Mouse (Mus musculus) gastrocnemius, postnatal 14 days (tissue): ENCODE measurements around the gene Cadm2. TPM values are rescaled to one million over a fixed set of nuclear protein-coding genes. Genes with fewer than 3 reads are reported as not detected.

Source experiments
- DNase-seq: peaks from one replicate; pipeline ENCODE4 v3.0.0; 2021; ENCODE audit warnings: mixed read lengths
- intact Hi-C: fragments of 180-260 bp; cut with DNase I; formaldehyde crosslinking; loops from one replicate; pipeline ENCODE4 v1.15.1; 2025; ENCODE audit warnings: low total_unique reads
- total RNA-seq, 2 experiments: library from RNA; stranded (reverse); gene quantifications; 2 replicates each; pipeline ENCODE4 v1.2.3; 2021

Gene Cadm2
- total RNA-seq, 2 experiments from 2014 or later: 0.59 to 1.2 TPM

DNA sequence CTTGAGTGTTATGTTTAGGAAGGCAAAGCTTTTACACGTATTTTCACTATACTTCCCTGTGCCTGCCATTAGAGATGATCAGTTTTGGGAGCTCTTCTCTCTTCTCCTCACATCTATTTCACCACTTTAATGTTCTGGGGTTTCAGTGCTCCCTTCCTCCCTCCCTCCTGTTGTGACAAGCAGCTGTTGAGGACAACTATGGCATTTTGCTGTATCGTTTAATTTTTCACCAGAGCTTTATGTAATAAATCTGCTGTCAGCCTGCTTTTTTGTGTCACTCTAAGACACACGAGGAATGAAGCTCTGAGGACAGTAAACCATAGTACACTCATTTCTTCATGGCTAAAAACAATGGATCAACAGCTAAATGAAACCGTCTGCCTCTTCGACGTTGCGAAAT lies 633.8 kb downstream of the Cadm2 start:
- intact Hi-C loops: no loop called here
- no peak for DNase-seq

DNA sequence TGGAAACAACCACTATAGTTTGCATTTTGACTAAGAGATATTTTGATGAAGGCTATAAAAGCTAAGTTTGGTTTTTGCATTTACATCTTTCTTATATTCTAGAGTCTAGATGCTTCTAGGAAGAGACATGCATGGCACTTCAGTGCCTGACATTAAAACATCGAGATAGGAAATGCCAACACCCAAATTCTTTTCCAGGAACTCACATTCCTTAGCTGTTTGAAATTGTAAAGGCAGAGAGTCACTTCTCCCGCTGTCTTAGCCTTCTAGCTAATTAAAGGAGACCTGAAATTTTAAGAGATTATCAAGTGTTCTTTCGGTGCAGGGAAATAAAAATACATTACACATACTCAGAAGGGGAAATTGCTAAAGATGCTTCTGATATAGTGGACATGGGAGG lies 649.8 kb downstream of the Cadm2 start:
- intact Hi-C loops: no loop called here
- no peak for DNase-seq

DNA sequence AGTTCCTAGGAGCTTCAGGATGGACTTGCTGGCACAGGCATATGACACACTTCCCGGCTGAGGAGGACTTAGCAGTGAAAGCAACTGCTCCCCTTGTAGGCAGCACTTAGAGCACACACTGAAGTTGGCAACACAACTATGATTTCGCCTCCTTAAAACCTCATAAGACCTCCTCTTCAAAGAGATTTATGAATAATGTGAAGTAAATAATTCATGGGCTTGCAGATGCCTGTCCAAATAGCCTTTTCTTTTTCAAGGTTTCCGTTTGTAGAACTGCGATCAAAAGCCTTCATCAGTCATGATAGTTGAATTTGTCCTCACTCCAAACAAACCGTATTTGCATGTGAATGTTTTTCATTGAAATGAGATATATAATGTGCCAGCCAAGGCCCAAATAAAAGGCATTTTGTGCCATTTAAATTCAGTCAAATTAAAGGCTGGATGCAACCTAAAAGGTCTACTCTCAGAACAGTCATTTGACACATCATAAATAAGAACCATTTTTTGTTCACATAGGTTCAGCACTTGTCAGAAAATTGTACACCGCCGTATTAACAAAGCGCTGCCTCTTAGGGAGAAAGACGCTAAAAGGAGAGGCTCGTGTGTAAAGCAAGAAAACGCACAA lies 651.1 kb downstream of the Cadm2 start:
- intact Hi-C loops: no loop called here
- DNase-seq: no peak

DNA sequence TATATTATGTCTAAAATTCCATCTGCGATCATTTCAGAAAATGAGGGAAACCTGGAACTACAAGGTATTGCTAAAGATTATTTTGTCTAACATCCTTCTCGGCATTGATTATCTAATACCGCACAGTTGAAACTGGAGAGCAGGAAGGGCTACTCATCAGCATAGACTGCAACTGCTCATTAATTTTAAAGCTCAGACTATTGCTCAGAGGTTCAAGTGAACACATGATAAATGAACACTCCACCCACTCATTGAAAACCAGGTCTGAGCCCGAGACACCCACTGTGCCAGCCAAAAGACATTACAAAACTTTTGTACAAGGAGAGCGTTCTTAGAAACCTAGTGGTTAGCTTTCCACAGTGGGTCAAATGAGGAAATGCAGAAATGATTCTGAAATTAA lies 652.4 kb downstream of the Cadm2 start:
- intact Hi-C loops: no loop called here
- DNase-seq: no peak

DNA sequence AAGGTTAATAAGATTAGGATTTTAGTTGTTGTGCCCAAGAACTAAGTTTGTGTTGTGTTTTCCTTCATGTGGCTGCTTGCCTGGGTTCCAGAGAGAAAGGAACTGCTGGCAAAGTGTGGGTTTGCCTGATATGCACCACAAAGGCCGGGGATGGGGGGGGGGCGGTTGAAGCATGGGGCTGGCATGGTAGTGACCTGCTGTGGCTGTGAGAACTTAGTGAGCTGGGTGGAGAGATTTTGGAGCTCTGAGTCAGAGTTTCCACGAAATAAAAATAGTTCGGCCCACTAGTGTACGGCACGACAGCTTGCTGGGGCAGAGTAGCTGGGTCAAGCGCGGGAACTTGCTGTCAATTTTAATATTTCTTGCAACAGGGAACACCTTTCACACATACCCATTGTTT lies 653.0 kb downstream of the Cadm2 start:
- intact Hi-C loops: no loop called here
- no peak for DNase-seq

DNA sequence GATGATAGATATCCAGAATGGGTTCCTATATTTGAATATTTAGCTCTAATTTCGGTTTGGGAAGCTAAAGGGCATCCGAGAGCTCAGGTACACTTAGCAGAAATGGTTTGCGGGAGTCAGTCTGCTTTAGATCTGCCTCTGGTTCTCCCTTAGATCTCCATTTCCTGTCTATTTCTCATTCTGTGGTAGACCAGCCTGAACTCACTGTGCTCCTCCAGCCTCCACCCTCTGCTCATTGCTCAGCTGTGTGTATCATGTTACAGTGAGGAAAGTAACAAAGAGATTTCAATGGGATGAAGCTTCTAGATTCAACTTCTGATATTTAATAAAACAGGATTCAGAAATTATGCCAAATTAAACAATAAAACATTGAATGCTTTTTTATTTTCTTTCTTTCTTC lies 661.6 kb downstream of the Cadm2 start:
- no peak for DNase-seq
- intact Hi-C loops: no loop called here

DNA sequence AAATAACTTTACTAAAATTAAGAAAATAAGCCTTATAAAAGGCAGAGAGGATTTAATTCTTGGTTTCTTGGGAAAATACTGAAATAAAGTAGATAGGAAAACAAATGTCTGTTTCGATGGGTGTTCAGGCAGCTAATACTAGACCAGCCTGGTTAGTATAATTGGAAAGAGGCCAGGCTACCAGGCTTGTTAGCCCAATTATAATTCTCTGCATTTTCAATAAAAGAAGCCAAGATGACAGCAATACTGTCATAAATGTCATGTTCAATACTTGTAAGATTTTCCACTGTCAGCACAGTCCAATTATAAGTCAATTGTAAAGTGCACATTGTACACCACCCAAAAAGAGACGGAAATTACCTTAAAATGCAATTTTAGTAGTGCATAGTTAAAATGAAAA lies 664.8 kb downstream of the Cadm2 start:
- intact Hi-C loops: no loop called here
- DNase-seq: no peak

DNA sequence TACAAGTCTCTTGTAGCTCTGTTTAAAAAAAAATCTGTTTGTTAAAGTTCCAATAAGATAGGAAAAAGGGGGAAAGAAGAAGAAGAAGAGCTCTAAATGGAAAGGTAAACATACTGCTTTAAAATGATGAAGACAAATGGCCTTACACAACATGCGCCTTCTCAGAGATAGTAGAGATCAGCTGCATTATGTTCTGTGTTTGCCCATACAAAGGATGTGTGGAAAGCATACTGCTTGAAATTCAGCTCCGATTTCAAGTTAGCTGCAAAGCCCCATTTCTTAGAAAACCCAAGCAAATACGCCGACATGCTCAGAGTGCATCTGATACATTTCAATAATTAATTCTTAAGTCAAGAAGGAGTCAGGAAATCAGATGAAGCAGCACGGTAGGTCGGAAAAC lies 684.4 kb downstream of the Cadm2 start:
- no peak for DNase-seq
- intact Hi-C loops: no loop called here

DNA sequence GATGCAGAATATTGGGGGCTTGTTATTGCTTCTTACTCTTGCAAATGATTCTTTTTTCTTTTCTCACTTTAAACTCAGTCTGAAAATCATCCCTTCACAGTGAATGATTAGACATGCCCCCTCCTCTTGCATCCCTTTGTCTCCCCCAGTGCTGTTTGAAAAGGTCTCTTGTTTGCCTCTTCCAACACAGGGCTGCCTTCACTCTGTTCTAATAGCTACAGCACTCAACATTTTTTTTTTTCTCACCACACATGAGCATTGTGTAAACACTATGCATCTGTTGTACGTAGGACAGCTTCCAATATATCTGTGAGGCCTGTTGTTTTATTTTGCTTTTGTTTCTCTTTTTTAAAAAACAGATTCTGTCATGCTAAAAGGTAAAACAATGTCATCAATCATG lies 695.2 kb downstream of the Cadm2 start:
- intact Hi-C loops: no loop called here
- DNase-seq: no peak

DNA sequence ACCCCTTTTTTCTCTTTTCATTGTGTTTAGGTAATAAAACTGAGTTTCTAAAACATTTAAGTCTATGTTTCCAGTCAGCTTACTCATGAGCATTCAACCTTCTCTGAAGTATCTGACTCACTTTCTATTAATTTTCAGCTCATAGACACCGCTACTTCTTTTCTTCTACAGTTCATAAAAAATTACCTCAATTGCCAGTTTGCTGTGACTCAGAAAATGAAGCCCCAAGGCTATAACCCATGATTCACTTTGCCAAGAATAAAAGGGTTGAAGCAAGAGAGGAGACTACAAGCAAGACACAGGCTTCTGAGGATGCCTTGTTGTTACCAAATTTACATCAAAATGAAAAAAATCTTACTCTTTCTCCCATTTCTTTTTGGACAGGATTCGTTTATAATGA lies 698.0 kb downstream of the Cadm2 start:
- intact Hi-C loops: no loop called here

DNA sequence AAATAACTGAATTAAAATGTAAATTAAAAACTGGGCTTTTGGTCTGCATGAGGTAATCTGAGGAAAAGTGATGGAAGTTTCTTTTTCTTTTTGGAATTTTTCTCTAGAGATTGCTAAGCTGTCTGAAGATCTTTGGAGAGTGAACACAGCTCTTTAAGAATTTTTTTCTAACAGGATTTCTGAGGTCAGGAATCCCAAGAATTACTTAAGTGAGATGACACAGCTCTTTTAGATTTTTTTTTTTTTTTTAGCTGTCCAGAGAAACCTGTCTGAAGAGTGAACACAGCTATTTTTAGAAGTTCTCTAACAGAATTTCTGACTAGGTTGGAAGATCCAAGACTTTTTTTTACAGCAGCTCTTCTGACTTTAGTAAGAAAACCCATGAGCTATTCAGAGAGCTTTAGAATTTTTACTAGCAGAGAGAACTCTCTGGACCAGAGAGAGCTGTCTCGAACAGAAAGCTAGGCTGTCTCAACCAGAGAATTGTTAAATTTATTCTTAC lies 699.2 kb downstream of the Cadm2 start:
- no peak for DNase-seq
- intact Hi-C loops: no loop called here

More for the DNA sequence above, 698.0 kb downstream of the Cadm2 start:
- no peak for DNase-seq

DNA sequence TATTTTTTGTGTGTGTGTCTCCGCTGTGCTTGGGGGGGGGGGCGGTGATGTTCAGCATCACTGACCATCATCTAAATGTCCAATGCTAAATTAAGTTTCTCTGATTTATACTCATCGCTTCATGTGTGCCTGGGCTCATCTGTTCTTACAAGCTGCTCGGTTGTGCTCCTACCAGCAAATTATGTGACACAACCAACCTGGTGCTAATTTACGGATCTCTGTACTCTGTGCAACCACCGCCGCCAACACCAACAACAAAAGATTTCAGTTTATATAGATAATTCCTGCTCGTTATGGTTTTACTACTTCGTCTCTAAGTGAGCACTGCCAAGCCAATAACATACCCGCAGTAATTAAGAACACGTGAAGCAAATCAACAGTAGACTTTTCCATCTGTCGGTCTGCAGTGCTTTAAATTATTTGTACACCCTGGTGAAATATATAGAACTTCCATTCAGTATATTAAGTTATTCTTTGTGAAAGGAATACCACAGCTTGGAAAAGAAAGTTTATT lies 700.8 kb downstream of the Cadm2 start:
- intact Hi-C loops: no loop called here
- DNase-seq: no peak

DNA sequence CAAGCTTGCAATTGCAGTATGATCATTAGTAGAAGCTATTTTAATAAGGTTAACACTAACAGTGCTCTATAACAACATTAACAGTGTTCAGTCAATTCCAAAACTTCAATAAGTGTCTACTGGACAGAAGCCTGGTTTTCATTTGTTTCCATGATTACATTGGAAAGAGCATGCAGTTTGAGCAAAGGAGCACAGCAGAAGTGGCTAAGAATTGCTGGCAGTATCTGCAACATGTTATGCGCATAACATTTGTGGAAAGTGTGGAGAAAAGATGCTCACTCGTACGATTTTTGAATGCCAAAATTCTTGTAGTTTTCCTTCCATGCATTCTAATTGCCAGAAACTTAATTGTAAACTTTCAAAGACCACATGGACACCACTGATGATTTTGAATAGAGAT lies 718.9 kb downstream of the Cadm2 start:
- intact Hi-C loops: no loop called here
- no peak for DNase-seq

DNA sequence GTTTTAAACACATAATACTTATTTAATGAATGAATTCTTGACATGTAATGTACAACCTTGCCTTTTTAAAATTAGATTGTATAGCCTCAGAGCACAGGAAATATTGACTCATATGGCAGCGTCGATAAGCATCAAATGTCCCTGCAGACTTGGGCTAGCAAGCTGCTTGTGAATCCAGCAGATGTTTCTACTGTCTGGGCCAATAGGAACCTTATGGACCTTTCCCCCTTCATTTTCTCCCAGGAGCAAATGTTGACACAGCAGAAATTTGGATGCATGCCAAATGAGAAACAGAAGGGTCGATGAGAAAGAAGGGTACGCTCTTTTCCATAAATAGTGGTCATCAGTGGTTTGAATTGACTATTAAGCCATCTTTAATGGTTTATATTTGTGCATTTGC lies 720.0 kb downstream of the Cadm2 start:
- DNase-seq: no peak
- intact Hi-C loops: no loop called here

DNA sequence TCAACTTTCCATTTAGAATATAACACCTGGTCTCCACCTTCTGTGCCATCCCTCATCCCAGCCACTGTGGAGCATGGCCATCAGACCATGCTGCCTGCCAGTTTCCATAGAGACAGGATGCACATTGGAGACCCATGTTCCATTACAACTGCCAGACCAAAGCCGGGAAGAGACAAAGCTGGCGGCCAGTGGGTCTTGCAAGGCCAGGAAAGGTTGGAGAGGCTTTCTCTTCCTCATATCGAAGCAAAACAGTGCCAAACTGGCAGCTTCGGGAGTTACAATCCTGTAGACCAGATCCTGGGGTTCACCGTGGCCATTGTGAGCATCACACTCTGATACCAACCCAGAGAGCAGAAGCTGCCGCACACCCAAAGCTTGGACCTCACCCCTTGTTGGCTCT lies 728.3 kb downstream of the Cadm2 start:
- intact Hi-C loops: no loop called here
- no peak for DNase-seq

DNA sequence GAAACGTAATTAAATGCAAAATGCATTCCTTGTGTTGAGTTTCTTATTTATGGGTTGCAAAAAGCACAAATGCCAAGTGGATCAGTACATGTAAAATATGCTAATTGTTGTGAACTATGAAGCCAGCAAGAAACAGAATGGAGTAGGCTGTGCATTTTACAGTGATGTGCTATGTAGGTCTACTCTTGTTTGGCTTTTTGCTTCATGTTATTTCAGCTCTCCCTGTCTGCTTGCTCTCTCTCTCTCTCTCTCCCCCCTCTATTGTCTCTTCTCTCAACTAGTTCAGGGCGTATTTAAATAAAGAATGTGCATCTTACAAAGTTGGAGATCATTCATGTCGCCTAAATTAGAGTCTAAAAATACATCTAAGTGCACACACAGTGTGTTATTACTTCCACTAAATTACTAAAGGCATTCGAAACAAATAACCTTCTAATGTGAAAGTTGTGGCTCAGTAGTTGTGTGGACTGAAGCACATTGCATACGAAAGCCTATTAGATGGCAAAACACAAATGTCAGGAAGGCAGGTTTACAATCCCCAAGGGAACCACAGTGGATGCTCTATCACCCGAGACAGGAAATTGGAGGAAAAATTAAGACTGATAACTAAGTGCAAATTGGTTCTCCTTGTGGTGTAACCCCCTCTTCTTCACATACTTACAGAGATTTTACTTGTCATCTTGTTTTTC lies 729.0 kb downstream of the Cadm2 start:
- no peak for DNase-seq
- intact Hi-C loops: no loop called here

DNA sequence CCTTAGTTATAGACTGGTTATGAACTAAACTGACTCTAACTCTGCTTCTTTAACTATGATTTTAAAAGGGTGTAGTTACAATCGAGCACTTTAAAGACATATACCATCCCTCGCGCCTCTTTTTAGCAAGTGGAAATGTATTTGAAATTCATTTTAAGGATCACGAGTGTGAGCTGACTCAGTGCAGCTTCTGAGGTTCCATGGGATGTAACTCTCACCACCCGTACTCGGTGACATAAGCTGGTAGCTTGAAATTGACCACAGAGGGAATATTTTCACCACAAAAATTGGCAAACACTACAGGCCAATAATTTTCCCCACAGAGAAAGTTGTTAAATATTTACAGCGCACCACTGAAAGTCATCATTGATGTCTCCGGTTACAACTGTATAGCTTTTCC lies 730.8 kb downstream of the Cadm2 start:
- intact Hi-C loops: no loop called here
- DNase-seq: no peak

DNA sequence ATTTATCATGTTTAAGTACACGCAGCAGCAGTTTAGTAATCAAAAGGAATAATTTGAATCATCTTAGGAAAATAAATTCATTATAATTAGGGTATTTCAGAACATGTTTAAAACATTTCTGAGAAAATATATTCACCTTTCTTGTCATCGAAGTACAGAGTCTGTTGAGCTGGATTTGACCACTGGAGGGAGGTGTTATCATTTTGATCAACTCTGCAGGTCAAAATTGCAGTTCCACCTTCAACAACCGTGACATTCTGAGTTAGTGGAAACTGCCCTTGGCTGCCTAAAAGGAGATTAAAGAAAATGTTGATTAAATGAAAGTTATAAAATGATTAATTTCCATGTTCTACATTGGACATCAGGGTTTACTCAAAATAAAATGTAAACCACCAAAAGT lies 738.1 kb downstream of the Cadm2 start:
- no peak for DNase-seq
- intact Hi-C loops: no loop called here

DNA sequence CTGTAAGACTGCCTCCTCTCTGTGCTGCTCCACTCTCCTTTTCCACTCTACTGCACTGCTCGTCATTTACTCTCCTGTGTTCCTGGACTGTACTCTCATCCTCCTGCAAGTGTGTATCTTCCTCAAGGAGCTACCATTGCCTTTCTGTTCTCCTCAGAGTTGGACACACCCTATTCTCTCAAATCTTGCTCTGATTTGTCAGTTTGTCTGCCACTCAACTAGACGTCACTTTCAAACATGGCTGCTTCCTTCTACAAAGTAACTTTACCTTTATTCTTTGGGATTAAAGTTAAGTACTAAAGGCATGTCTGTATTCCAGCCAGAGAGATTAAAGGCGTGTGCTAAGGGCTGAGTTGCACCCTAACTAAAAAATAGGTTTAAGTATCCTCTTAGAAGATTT lies 749.5 kb downstream of the Cadm2 start:
- intact Hi-C loops: no loop called here
- no peak for DNase-seq

DNA sequence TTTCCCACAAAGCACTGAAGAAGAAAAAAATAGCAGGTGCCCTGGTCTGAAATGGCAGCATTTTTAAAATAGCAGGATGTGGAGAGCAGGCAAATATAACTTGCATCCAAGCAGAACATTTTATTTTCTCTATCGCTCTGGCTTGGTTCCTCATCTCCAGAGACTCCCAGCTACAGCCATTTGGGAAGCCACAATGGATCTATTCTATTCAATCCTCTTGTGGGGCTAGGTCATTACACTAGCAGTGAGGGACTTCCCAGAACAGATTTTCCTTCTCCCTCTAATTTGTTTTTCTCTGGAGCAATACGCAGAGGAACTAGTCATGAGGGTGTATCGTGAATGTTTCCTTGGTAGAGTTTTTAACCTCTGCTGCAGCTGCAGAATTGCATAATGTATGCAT lies 769.7 kb downstream of the Cadm2 start:
- DNase-seq: no peak
- intact Hi-C loops: no loop called here

DNA sequence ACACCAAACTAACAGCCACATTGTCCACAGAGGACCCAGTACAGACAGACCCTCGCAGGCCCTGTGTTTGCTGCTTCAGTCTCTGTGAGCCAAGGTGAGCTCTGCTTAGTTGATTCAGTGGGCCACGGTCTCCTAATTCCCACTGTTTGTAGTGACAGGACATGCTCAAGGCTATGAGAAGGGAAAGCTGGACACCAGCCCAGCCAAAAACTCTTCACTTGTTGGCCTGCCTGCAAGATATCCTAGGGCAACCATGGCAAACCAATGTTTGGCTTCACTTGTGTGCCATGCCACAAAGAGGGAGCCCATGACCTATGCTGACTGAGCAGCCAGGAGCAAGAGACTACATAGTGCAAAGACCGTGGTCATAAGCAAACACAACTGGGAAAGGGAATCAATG lies 795.8 kb downstream of the Cadm2 start:
- DNase-seq: no peak
- intact Hi-C loops: no loop called here
